Mouse (Mus musculus): ENCODE results near the gene Ppp1r12b. TPM values are rescaled to one million over a fixed set of nuclear protein-coding genes. Genes with fewer than 3 reads are reported as not detected.

Gene Ppp1r12b
- polyA plus RNA-seq, 1 experiment from 2014 or later = 8.9 TPM

DNA sequence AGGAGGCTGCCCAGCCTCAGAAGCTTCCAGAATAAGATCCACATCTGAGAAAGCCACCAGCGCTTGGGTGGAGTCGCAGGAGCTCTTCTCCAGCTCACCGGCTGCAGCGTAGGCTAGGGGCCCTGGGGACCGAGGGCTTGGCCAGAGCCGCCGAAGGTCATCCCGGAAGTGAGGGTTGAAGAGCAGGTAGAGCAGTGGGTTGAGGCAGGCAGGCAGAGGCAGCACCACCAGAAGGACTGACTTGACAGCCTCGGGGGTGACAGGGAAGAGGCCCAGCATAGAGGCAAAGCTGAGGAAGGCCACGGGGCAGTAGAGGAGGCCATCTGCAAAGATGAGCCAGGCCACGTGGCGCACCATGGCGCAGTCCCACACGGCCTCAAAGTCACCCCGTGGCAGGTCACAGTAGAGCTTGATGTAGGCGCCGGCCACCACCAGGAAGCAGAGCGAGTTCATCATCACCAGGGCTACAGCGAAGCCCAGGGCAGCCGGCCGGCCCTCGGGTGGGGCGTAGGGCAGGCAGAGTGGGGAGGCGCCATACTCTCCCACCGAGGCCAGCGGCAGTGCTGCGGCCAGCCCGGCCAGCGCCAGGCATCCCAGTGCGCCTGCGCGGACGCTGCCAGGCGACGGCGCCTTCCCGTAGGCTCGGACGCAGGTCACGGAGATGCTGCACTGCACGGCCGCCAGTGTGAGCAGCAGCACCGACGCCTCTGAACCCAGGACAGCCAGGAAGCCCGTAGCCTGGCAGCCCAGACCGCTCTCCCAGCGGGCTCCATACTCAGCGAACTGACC, 31.6 kb upstream of the Ppp1r12b start:
- 0 out of 2 replicates have a peak, but pooled peaks have one; percentile 47 for ATAC-seq (ENCODE audit: insufficient number of reproducible peaks, low FRiP score, low TSS enrichment, low read depth)
- Histone ChIP-seq H3K27me3 (peaks cover 5% of the 10 kb centered on the region), H3K36me3 (no peaks in the 10 kb centered on the region), H3K4me1 (peaks cover 17% of the 10 kb centered on the region), H3K9me3 (no peaks in the 10 kb centered on the region), H3K9ac (no peak overlapping the region), H3K4me3 (peak overlapping the region; percentile 37), H3K27ac (no peak overlapping the region), H3K4me2 (peak overlapping the region; percentile 76)
- 31% methylated on average over 48 of the region's 48 CpGs for WGBS

DNA sequence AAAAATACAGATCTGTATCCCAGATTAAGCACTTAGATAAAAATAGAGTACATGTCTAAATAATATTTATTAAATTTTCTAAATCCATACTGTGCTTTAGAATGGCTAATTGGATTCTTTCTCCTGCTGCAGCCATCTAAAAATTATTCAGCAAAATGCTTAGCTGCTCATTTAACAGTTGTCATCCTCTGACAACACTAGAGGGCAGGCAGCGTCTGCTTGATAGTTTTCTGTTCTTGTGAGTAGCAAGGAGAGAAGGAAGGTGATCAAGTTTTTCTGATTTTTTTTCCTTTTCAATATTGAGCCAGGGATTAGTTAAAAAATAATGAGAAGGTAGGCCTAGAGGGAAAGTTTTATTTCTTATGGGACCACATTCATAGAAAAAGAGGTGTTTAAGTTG, 17.2 kb upstream of the Ppp1r12b start:
- Histone ChIP-seq H3K4me3 (no peak overlapping the region), H3K4me1 (no peaks in the 10 kb centered on the region), H3K36me3 (peaks cover 12% of the 10 kb centered on the region), H3K9me3 (no peaks in the 10 kb centered on the region), H3K9ac (no peak overlapping the region), H3K27me3 (no peaks in the 10 kb centered on the region), H3K27ac (no peak overlapping the region), H3K4me2 (no peak overlapping the region)
- 78% methylated on average over 1 of the region's 1 CpGs for WGBS
- ATAC-seq (ENCODE audit: insufficient number of reproducible peaks, low FRiP score, low TSS enrichment, low read depth) = no peak

DNA sequence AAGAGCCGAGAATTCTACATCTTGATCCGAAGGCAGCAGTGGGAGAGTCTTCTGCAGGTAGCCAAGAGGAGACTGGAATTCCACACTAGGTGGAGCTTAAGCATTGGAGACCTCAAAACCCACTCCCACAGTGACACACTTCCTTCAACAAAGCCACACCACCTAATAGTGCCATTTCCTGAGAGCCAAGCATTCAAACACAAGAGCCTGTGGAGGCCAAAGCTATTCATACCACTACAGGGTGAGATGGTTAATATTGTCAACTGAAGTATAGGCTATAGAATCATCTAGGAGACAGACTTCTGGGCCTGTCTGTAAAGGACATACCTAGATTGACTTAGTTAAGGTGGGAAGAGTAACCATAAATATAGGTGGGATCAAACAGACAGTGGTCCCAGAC, 9.7 kb upstream of the Ppp1r12b start:
- Histone ChIP-seq H3K4me2 (no peak overlapping the region), H3K4me3 (no peak overlapping the region), H3K9me3 (no peaks in the 10 kb centered on the region), H3K27me3 (no peaks in the 10 kb centered on the region), H3K4me1 (peaks cover 16% of the 10 kb centered on the region; the same call in 1 of the 2 replicates), H3K27ac (no peak overlapping the region), H3K36me3 (peaks cover 12% of the 10 kb centered on the region), H3K9ac (no peak overlapping the region)
- WGBS = 89% methylated on average over 2 of the region's 2 CpGs
- ATAC-seq (ENCODE audit: insufficient number of reproducible peaks, low FRiP score, low TSS enrichment, low read depth) = no peak

DNA sequence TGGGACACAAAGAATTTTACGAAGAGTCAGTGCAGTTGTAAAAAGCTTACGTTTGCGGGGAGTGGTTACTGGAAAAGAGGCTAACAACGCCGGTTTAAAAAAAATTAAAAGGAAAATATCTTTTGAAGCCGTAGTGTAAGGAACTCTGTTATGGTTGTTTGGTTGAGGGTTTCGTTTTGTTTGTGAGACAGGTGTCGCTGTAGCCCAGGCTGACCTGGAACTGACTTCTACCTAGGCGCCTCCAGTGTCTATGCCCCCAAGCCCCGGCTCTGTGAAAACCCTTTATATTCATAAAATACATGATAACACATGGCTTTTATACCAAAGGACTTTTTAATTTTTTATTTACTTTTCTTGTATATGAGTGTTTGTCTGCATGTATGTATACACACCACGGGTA, 7.1 kb upstream of the Ppp1r12b start:
- Histone ChIP-seq H3K27ac (0 out of 2 replicates have a peak overlapping the region, but pooled peaks have one; percentile 22), H3K9me3 (no peaks in the 10 kb centered on the region), H3K4me1 (peaks cover 16% of the 10 kb centered on the region; the same call in 1 of the 2 replicates), H3K4me2 (peak overlapping the region; percentile 75), H3K27me3 (no peaks in the 10 kb centered on the region), H3K4me3 (peak overlapping the region; percentile 80), H3K9ac (peak overlapping the region; percentile 54), H3K36me3 (no peaks in the 10 kb centered on the region)
- WGBS = 2% methylated on average over 11 of the region's 11 CpGs
- ATAC-seq (ENCODE audit: insufficient number of reproducible peaks, low FRiP score, low TSS enrichment, low read depth) = no peak

DNA sequence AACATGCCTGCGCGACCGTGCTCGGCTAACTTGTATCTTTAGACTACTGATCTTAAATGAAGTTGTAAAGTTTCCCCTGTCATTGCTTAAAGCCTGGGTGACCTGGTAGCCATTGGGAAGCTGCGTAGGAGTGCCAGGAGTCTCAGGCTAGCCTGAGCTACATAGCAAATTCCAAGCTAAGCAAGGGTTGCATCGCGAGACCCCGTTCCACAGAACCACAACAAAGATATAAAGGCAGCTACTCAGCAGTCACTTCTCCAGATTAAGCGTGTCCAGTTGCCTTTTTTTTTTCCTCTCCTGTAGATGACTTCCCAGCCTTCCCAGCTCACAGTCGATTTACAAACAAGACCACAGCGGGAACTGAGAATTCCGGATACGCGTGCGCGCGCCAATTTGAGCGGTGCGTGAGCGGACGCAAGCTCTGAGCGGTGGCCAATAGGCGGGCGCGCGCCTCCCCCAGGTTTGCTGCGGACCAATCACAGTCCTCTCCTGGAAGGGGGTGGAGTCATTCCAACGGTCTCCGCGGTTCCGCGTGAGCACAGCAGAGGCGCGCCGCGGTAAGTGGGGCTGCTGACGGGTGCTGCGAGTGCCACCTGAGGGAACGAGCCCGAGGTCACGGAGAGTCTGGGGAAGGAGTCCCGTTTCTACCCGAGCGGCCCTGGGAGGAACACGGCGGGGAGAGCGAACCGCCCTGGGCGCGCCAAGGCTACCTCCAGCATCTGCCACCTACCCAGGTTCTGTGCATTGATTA, 6.5 kb upstream of the Ppp1r12b start, which contains the start of gene Ube2t:
Gene Ube2t (plus strand): TSS at position 513 of the 751 bp plus-strand sequence.
- Histone ChIP-seq H3K4me2 (peak within 1 kb of the TSS; percentile 75), H3K9ac (peak within 1 kb of the TSS; percentile 54), H3K4me3 (peak within 1 kb of the TSS; percentile 80), H3K4me1 (peaks cover 16% of the 10 kb centered on the region; the same call in 1 of the 2 replicates), H3K9me3 (no peaks in the 10 kb centered on the region), H3K27ac (0 out of 2 replicates have a peak within 1 kb of the TSS, but pooled peaks have one; percentile 22), H3K36me3 (no peaks in the 10 kb centered on the region), H3K27me3 (no peaks in the 10 kb centered on the region)
- WGBS = 2% methylated on average over 50 of the region's 50 CpGs
- ATAC-seq (ENCODE audit: insufficient number of reproducible peaks, low FRiP score, low TSS enrichment, low read depth) = peak; percentile 99

DNA sequence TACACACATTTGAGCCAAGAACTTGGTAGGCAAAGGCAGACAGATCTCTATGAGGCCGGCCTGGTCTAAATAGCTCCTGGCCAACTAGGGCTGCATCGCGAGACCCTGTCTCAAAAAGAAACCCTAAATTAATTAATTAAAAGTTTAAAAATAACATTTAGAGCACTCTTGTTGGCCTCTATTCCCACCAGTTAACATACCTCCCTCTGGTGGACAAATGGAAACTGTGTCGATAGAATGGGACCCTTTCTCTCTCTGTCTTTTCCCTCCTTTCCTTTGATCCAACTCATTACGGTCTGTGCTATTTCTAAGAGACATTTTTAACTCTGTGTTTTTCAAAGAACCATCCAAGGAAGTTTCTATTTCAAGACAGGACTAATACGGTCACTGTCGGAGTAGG, 4.9 kb upstream of the Ppp1r12b start:
- 56% methylated on average over 7 of the region's 7 CpGs for WGBS
- H3K4me3 ChIP-seq = no peak overlapping the region
- H3K27ac ChIP-seq = no peak overlapping the region
- H3K4me1 ChIP-seq = peaks cover 16% of the 10 kb centered on the region; the same call in 1 of the 2 replicates
- ATAC-seq (ENCODE audit: insufficient number of reproducible peaks, low FRiP score, low TSS enrichment, low read depth) = no peak
- no peaks in the 10 kb centered on the region for H3K36me3 ChIP-seq
- no peak overlapping the region for H3K4me2 ChIP-seq
- no peaks in the 10 kb centered on the region for H3K27me3 ChIP-seq
- H3K9ac ChIP-seq = no peak overlapping the region
- no peaks in the 10 kb centered on the region for H3K9me3 ChIP-seq

DNA sequence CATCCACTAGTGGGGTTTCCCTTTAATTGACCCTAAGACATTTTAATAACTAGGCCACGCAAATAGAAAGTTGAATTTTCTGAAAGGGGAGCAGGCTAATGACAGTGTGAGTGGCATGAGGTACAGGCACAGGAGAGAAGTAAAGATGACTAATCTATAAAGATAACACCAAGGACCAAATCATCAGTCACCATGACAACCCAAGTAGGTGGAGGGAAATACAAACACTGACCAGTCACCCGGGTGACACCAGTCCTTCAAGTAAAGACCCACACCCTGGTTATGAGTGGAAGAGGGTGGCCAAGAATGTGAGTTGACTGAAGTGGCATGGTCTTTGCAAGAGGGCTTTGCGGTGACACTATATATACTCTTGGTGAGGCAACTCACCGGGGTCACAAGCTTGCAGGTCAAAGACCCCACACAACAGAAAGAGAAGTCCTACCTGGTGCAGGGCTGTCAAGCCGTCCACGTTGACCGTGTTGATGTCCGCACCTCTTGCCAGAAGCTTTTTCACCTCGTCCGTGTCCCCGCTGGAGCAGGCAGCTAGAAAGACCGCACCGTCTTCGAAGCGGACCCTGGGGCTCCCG, 599 bp downstream of the Ppp1r12b start:
- ATAC-seq (ENCODE audit: insufficient number of reproducible peaks, low FRiP score, low TSS enrichment, low read depth) = no peak
- peak overlapping the region; percentile 85 for H3K9ac ChIP-seq
- no peaks in the 10 kb centered on the region for H3K9me3 ChIP-seq
- no peaks in the 10 kb centered on the region for H3K27me3 ChIP-seq
- H3K27ac ChIP-seq = peak overlapping the region; percentile 89
- peaks cover 10% of the 10 kb centered on the region for H3K4me1 ChIP-seq
- no peaks in the 10 kb centered on the region for H3K36me3 ChIP-seq
- H3K4me2 ChIP-seq = peak overlapping the region; percentile 71
- WGBS = 2% methylated on average over 16 of the region's 16 CpGs
- H3K4me3 ChIP-seq = peak overlapping the region; percentile 76

DNA sequence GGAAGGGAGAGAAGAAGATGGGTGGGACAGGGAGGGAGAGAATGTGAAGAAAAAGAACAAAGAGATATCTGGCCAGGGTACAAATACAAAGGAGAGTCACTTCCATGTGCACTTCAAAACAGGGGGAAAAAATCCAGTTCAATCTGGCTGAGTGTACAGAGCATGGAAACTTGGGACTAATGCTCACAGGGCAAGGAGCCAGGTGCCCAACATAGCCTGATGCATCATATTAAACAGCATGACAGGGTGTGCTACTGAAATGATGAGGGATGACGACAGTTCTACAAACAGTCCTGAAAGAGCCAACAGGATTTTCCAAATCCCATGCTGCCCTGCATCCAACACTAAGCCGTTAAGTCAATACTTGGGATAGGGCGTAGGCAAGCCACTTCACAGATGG, 5.8 kb downstream of the Ppp1r12b start:
- Histone ChIP-seq H3K36me3 (peaks cover 6% of the 10 kb centered on the region; the same call in 1 of the 2 replicates), H3K4me3 (no peak overlapping the region), H3K9ac (no peak overlapping the region), H3K4me2 (no peak overlapping the region), H3K27me3 (no peaks in the 10 kb centered on the region), H3K4me1 (peaks cover 6% of the 10 kb centered on the region), H3K9me3 (no peaks in the 10 kb centered on the region), H3K27ac (no peak overlapping the region)
- ATAC-seq (ENCODE audit: insufficient number of reproducible peaks, low FRiP score, low TSS enrichment, low read depth) = no peak
- 85% methylated on average over 3 of the region's 3 CpGs for WGBS

DNA sequence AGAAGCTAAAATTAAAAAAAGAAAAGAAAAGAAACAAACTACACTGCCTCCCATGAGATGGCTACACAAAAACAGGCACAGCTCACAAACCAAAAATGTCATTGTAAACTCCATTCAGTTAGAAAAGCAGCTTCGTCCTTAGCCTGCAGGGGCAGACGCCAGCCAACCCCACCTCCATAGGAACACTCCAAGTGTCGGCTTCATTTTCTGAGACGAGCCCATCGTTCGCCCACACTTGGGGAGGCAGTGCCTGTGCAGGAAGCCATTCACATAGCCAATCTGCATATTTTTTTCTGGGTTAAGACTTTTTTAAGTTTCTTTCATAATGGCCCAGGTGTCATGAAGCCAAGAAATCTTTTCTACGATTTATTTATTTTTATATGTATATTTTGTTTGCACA, 8.2 kb downstream of the Ppp1r12b start:
- no peak for ATAC-seq (ENCODE audit: insufficient number of reproducible peaks, low FRiP score, low TSS enrichment, low read depth)
- 83% methylated on average over 7 of the region's 7 CpGs for WGBS
- H3K27me3 ChIP-seq = no peaks in the 10 kb centered on the region

DNA sequence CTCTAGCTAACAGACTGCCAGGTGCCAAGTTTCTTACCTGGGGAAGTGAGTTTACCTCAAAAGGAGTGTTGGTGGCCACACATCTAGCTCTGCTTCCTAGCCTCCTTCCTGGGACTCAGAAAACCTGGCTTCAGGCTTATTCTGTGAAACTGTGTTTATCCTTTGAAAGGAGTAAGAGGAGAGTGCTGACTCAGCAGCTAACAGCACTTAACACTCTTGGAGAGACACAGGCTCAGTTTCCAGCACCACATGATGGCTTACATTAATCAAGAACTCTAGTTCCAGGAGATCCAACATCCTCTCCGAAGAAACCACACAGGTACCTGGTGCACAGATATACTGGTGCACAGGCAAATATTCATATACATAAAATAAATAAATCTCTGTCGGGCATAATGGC, 12.8 kb downstream of the Ppp1r12b start:
- H3K36me3 ChIP-seq = peaks cover 3% of the 10 kb centered on the region; the same call in 1 of the 2 replicates
- no peak overlapping the region for H3K4me2 ChIP-seq
- H3K9ac ChIP-seq = no peak overlapping the region
- H3K27ac ChIP-seq = no peak overlapping the region
- no peak for ATAC-seq (ENCODE audit: insufficient number of reproducible peaks, low FRiP score, low TSS enrichment, low read depth)
- no peaks in the 10 kb centered on the region for H3K27me3 ChIP-seq
- WGBS = 80% methylated on average over 2 of the region's 2 CpGs
- no peak overlapping the region for H3K4me3 ChIP-seq
- H3K4me1 ChIP-seq = peaks cover 3% of the 10 kb centered on the region; the same call in 1 of the 2 replicates
- H3K9me3 ChIP-seq = no peaks in the 10 kb centered on the region

More for the DNA sequence above, 8.2 kb downstream of the Ppp1r12b start:
- no peak overlapping the region for H3K27ac ChIP-seq
- H3K9me3 ChIP-seq = no peaks in the 10 kb centered on the region
- no peaks in the 10 kb centered on the region for H3K4me1 ChIP-seq
- no peak overlapping the region for H3K9ac ChIP-seq
- peaks cover 6% of the 10 kb centered on the region; the same call in 1 of the 2 replicates for H3K36me3 ChIP-seq
- no peak overlapping the region for H3K4me2 ChIP-seq
- H3K4me3 ChIP-seq = no peak overlapping the region

DNA sequence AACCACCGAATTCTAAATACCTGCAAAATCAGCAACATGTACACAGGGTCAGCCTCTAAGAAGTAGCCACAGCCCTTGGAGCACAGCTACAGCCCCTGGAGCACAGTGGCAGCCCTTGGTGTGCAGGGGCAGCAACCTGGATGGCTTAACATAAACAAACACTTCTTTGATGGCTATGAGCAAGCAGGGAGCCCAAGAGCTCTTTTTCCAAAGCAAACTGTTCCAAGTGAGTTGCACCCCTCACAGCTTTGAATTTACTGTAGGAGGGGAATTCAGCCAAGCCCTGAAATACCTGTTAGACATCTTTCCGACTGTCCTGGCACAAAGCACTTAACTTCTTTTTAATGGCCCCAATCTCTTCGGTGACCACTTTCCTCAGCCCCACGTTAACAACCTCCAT, 14.9 kb downstream of the Ppp1r12b start:
- Histone ChIP-seq H3K27me3 (no peaks in the 10 kb centered on the region), H3K4me3 (no peak overlapping the region), H3K4me2 (no peak overlapping the region), H3K4me1 (peaks cover 3% of the 10 kb centered on the region; the same call in 1 of the 2 replicates), H3K36me3 (no peaks in the 10 kb centered on the region), H3K27ac (no peak overlapping the region), H3K9ac (no peak overlapping the region), H3K9me3 (no peaks in the 10 kb centered on the region)
- 38% methylated on average over 4 of the region's 4 CpGs for WGBS
- no peak for ATAC-seq (ENCODE audit: insufficient number of reproducible peaks, low FRiP score, low TSS enrichment, low read depth)
